Mouse (Mus musculus) thymus, adult 2 months (tissue): Measurements from ENCODE around the gene Ccdc183. TPM values are rescaled to one million over a fixed set of nuclear protein-coding genes. Genes with fewer than 3 reads are reported as not detected.

Experiments used
- DNase-seq: peaks from one replicate; pipeline ENCODE4 v3.0.0; 2021
- H3K27ac ChIP-seq: fragments of 200-500 bp; 2 replicates; pipeline ENCODE4 v1.5.1; 2012; ENCODE audit warnings: low read length, control low read depth; ENCODE audit not compliant: control insufficient read depth, insufficient read depth
- H3K27me3 ChIP-seq: fragments of 200-500 bp; 2 replicates; pipeline ENCODE4 v1.6.1; 2012; ENCODE audit warnings: mild to moderate bottlenecking, low read length, moderate library complexity, mixed read lengths; ENCODE audit not compliant: control insufficient read depth, insufficient read depth
- H3K36me3 ChIP-seq: fragments of 200-500 bp; 2 replicates; pipeline ENCODE4 v1.6.1; 2012; ENCODE audit warnings: mild to moderate bottlenecking, low read length, moderate library complexity; ENCODE audit not compliant: control insufficient read depth, insufficient read depth
- H3K4me1 ChIP-seq: fragments of 200-500 bp; replicated peaks from 2 replicates; pipeline ENCODE4 v1.6.1; 2012; ENCODE audit warnings: low read length; ENCODE audit not compliant: control insufficient read depth, insufficient read depth
- H3K4me3 ChIP-seq: fragments of 200-500 bp; 2 replicates; pipeline ENCODE4 v1.5.1; 2012; ENCODE audit warnings: mild to moderate bottlenecking, low read length, control low read depth, moderate library complexity; ENCODE audit not compliant: control insufficient read depth, insufficient read depth
- CTCF ChIP-seq: fragments of 200-500 bp; IDR thresholded peaks from 2 replicates; pipeline ENCODE4 v1.5.1; 2012; ENCODE audit warnings: mild to moderate bottlenecking, control low read depth, low read length, moderate library complexity, borderline replicate concordance; ENCODE audit not compliant: control insufficient read depth, poor library complexity, insufficient read depth; ENCODE audit errors: extremely low read depth
- POLR2A ChIP-seq: fragments of 200-500 bp; IDR thresholded peaks from 2 replicates; pipeline ENCODE4 v1.6.1; 2012; ENCODE audit warnings: mild to moderate bottlenecking, low read length, control low read depth, moderate library complexity; ENCODE audit not compliant: control insufficient read depth, poor library complexity, insufficient read depth; ENCODE audit errors: extremely low read depth
- WGBS: fragments of 180-500 bp; shearing (Covaris S2); methylation state at CpG from one replicate; pipeline ENCODE4 v1.1.7; 2018; 5-methylcytosine and 5-hydroxymethylcytosine counted together
- polyA plus RNA-seq: library from polyadenylated mRNA; depleted of rRNA; stranded (reverse); fragments of >200 nt; gene quantifications from 2 replicates; pipeline ENCODE4 v1.2.3, GENCODE M21; 2012

Gene Ccdc183
- polyA plus RNA-seq, 1 experiment, result not detected

- Histone ChIP-seq H3K27ac (no peak overlapping the region), H3K4me1 (peaks cover 26% of the 10 kb centered on the region), H3K4me3 (no peak overlapping the region), H3K27me3 (peaks cover 14% of the 10 kb centered on the region), H3K36me3 (no peaks in the 10 kb centered on the region; the same call in 1 of the 2 replicates)
- 93% methylated on average over 4 of the region's 4 CpGs for WGBS
- DNase-seq, result no peak
- TF ChIP-seq CTCF (no peak), POLR2A (no peak)
Measured at GRCm38 (mm10) chr2:25583571-25583970, 33.9 kb downstream of the Ccdc183 start.

- no peak for TF ChIP-seq POLR2A
- no peak for TF ChIP-seq CTCF
- Histone ChIP-seq H3K4me3 (no peak overlapping the region), H3K4me1 (peaks cover 31% of the 10 kb centered on the region), H3K36me3 (no peaks in the 10 kb centered on the region; the same call in 1 of the 2 replicates), H3K27ac (no peak overlapping the region), H3K27me3 (peaks cover 18% of the 10 kb centered on the region)
- WGBS, result 93% methylated on average over 6 of the region's 6 CpGs
- no peak for DNase-seq
Measured at GRCm38 (mm10) chr2:25583120-25583481, 34.4 kb downstream of the Ccdc183 start.

GRCm38 (mm10) chr2:25582466-25583119 lies 34.9 kb downstream of the Ccdc183 start:
- Histone ChIP-seq H3K4me3 (no peak overlapping the region), H3K27ac (no peak overlapping the region), H3K36me3 (no peaks in the 10 kb centered on the region; the same call in 1 of the 2 replicates), H3K4me1 (peaks cover 36% of the 10 kb centered on the region), H3K27me3 (peaks cover 23% of the 10 kb centered on the region)
- WGBS, result 59% methylated on average over 12 of the region's 12 CpGs
- no peak for DNase-seq
- no peak for TF ChIP-seq POLR2A

- peaks cover 29% of the 10 kb centered on the region for H3K27me3 ChIP-seq
- H3K4me1 ChIP-seq, result peaks cover 42% of the 10 kb centered on the region
- H3K27ac ChIP-seq, result no peak overlapping the region
- DNase-seq, result no peak
- WGBS, result 12% methylated on average over 6 of the region's 6 CpGs
- H3K36me3 ChIP-seq, result no peaks in the 10 kb centered on the region; the same call in 1 of the 2 replicates
- TF ChIP-seq CTCF, result no peak
- no peak for TF ChIP-seq POLR2A
- H3K4me3 ChIP-seq, result no peak overlapping the region
Measured at GRCm38 (mm10) chr2:25581901-25582301, 35.6 kb downstream of the Ccdc183 start.

GRCm38 (mm10) chr2:25581294-25581864 lies 36.1 kb downstream of the Ccdc183 start, which contains the start of gene Ajm1:
Gene Ajm1, minus strand, starts transcription at chr2:25581757.
- TF ChIP-seq POLR2A (no peak), CTCF (no peak)
- DNase-seq, result peak; percentile 72
- peak within 1 kb of the TSS; percentile 30 for H3K4me3 ChIP-seq
- peaks cover 42% of the 10 kb centered on the region for H3K4me1 ChIP-seq
- no peaks in the 10 kb centered on the region; the same call in 1 of the 2 replicates for H3K36me3 ChIP-seq
- WGBS, result 6% methylated on average over 19 of the region's 19 CpGs
- H3K27me3 ChIP-seq, result peaks cover 29% of the 10 kb centered on the region
- no peak within 1 kb of the TSS for H3K27ac ChIP-seq

GRCm38 (mm10) chr2:25580621-25581101 lies 36.8 kb downstream of the Ccdc183 start:
- H3K27ac ChIP-seq, result no peak overlapping the region
- TF ChIP-seq POLR2A (no peak), CTCF (peak; percentile 29; the same call in 1 of the 2 replicates)
- H3K27me3 ChIP-seq, result peaks cover 29% of the 10 kb centered on the region
- WGBS, result 36% methylated on average over 6 of the region's 6 CpGs
- H3K4me3 ChIP-seq, result no peak overlapping the region
- no peaks in the 10 kb centered on the region; the same call in 1 of the 2 replicates for H3K36me3 ChIP-seq
- no peak for DNase-seq
- peaks cover 47% of the 10 kb centered on the region for H3K4me1 ChIP-seq
